Mouse (Mus musculus): ENCODE results near the gene Mapk6. TPM values are rescaled to one million over a fixed set of nuclear protein-coding genes. Genes with fewer than 3 reads are reported as not detected.

The Mapk6 gene
- total RNA-seq, 2 experiments from 2014 or later, result 26.4 to 29.6 TPM

DNA sequence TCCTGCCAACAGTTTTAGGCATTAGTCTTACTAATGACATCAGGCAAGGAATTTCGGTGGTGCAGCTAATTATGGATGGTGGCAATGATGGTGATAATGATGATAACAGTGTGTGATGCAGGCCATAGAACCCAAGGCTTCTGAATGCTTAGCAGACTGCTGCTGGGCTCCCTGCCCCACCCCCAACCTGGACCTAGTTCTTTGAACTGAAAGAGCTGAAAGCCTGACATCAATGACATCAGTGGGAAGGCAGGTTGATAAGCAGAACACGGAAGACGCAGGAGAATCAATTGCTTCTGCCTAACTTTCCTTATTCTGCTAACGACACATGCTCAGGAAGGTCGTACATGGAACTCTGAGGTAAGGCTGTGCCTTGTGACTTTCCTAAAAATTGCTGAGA is 3.4 kb upstream of the Mapk6 start:
- Histone ChIP-seq H3K27ac (no peak overlapping the region), H3K4me3 (no peak overlapping the region)
- intact Hi-C loops (cut with DNase I), result no loop called here
- DNase-seq, result no peak
- no peak for TF ChIP-seq CTCF (IDR thresholded peaks at IDR 0.05)

DNA sequence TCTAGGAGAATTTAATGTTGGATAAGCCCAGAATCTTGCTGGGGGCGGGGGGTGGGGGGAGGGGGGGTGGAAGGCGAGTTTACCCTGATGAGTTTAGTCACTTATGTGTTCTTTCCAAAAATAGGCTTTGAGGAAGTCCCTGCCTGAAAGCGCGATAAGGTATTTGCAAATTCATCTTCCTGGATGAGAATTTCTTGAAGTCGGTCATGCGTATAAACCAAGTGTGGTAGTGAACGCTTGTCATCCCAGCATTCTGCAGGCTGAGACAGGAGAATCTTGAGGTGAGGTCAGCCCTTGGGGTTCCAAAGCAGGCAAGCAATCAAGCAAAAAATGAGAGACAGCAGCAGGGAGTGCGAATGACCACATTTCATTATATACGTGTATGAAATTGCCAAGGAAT is 1.8 kb upstream of the Mapk6 start:
- no peak overlapping the region for H3K4me3 ChIP-seq
- intact Hi-C loops (cut with DNase I), result loop anchor here (2.0 kb wide), 1 partner anchor 23 kb away; no protein-coding TSS in a partner anchor
- DNase-seq, result no peak
- no peak for TF ChIP-seq CTCF (IDR thresholded peaks at IDR 0.05)
- H3K27ac ChIP-seq, result no peak overlapping the region

DNA sequence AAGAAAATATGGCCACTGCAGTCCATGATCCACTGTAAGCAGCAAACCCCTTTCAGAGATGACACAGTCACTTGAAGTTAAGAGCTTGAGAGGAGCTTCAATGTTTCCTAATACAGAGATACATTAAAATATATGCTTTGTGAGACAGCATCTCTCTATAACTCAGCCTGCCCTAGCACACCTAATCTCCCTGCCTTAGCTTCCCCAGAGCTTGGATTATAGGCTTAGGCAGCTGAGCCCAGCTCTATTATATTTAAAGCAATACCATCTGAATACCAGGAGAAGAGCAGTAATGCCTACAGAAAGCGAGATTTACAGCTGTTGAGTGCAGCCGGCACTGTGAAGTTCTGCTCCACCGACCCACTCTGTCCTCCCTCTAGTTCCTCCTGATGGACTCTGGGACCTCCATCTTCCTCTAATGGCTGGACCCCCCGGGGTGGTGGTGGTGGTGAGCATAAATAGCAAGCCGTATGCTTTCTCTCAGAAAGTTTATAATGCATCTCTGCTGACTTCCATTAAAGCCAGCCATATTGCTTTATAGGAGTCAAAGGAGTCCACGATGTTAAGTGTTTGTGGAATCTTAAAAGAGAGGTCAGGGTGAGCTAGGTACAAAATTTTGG is 1.2 kb upstream of the Mapk6 start:
- Histone ChIP-seq H3K4me3 (peak overlapping the region; percentile 96; the same call in 1 of the 2 replicates), H3K27ac (peak overlapping the region; percentile 99)
- no peak for DNase-seq
- intact Hi-C loops (cut with DNase I), result loop anchor here (2.0 kb wide), 1 partner anchor 24 kb away; no protein-coding TSS in a partner anchor
- no peak for TF ChIP-seq CTCF (IDR thresholded peaks at IDR 0.05)

DNA sequence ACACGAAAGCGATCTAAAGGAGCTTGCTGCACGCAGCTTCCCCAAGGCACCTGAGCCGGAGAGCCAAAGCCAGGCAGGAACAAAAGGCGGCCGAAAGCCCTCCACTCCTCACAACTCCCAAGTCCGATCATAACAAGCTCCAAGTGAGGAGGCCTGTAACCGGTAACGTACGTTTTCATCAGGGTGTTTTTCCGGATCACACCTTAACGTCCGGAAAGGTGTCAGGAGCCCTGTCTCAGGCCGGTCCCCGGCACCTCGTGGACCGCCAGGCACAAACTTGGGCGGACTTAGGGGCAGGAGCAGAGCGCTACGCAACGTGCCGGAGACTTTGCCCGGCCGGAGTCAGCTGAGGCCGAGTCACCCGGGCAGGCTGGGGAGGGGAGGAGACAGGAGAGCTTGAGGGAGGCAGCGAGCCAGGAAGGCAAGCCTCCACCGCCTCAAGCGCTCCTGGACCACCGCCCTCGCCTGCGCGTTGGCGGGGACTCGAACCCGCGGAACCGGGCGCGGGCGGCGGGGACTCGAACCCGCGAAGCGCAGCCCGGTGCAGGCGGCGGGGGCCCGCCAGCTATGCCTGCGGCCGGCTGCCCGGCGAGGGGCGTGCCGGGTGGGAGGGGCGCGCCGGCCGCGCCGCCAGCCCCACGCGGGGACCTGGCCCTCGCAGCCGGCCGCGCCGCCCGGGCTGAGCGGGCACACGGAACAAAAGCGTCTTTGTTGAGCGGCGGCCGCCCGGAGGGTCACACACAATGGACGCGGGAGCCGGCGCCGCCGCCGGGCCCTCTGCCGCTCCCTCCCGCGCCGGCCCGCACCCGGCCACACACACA is 564 bp downstream of the Mapk6 start:
- peak overlapping the region; percentile 96 for H3K4me3 ChIP-seq
- DNase-seq, result peak; percentile 91
- no peak for TF ChIP-seq CTCF (IDR thresholded peaks at IDR 0.05)
- intact Hi-C loops (cut with DNase I), result no loop called here
- H3K27ac ChIP-seq, result peak overlapping the region; percentile 99

DNA sequence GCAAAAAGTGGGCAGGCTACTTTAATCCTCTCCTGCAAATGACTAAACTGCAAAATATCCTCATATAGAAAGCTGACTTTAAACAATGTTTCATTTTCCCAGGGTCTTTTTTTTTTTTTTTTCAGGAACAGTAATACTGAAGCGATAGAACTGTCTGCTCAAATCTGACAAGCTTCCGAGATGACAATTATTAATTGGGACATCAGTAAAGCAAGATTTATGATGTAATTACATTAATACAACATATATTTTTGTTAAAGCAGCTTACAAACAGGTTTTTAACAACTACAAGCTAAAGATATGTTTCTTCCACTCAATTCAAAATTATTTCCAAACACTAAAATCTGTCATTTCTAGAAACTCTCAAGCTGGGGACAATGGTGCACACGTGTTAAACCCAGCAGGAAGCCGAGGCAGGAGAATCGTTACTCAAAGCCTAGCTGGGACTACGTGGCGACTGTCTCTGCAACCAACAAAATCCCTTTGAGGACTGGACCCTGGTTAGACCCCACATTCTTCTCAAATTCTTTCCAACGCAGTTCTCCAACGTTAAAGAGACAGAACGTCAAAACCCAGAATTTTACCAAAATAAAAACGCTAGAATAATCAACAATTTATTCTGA is 1.5 kb downstream of the Mapk6 start:
- no peak for DNase-seq
- Histone ChIP-seq H3K27ac (peak overlapping the region; percentile 99), H3K4me3 (peak overlapping the region; percentile 96)
- intact Hi-C loops (cut with DNase I), result no loop called here
- TF ChIP-seq CTCF (IDR thresholded peaks at IDR 0.05), result no peak

DNA sequence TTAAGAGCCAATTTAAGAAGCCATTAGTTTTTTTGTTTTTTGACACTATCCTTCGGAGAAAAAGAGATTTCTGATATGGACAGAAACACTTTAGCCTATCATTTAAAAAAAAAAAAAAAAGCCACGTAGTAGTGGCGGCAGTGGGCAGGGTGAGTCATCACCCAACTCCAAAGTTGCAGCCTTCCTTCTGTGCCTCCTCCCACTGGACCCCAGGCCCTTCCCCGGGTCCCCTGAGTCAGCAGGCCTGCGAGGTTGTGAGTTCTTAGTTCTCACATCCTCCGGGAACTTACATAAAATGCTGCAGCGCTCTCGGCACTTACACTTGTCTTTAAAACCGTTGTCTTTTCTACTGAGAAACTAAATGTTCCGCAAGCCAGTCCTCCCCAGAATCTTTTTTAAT is 2.0 kb downstream of the Mapk6 start:
- Histone ChIP-seq H3K4me3 (peak overlapping the region; percentile 96), H3K27ac (peak overlapping the region; percentile 99)
- peak; percentile 62 for DNase-seq
- TF ChIP-seq CTCF (IDR thresholded peaks at IDR 0.05), result no peak
- intact Hi-C loops (cut with DNase I), result no loop called here

DNA sequence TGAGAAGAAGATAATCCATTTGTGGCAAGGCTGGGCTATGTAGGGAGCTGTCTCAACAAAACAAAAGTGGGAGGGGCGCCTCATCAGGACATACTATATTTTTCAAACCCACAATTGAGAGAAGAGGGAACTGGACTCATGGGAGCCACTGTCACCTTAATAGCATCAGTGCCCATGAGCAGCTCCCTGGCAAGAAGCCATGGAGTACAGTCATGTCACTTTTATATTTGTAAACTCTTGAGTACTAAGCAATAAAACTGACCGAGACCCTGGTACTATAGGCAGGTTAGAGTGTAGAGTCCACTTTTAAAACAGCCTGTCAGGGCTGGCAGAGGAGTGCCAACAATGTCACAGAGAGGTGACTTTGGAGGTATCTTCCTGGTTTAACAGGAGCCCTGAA is 3.7 kb downstream of the Mapk6 start:
- intact Hi-C loops (cut with DNase I), result no loop called here
- no peak overlapping the region for H3K4me3 ChIP-seq
- peak overlapping the region; percentile 99; the same call in 1 of the 2 replicates for H3K27ac ChIP-seq
- no peak for DNase-seq
- TF ChIP-seq CTCF (IDR thresholded peaks at IDR 0.05), result no peak

DNA sequence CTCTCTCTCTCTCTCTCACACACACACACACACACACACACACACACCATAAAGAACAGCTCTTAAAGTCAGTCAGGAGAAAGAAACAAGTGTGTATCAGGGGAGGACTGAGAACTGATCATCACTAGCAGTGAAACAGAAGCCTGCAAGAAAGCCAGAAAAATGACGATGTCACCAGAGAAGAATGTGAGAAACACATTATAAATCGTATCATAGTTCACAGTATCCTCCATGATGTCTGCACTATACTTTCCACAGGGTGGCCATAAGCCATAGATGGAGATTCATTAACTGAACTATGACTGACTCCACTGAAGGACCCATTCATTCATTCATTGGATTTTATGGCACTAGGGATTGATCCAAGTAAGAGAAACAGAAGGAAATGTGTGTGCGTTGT is 6.3 kb downstream of the Mapk6 start:
- Histone ChIP-seq H3K27ac (no peak overlapping the region), H3K4me3 (no peak overlapping the region)
- DNase-seq, result no peak
- intact Hi-C loops (cut with DNase I), result loop anchor here (5.0 kb wide), 1 partner anchor 34 kb away; no protein-coding TSS in a partner anchor
- no peak for TF ChIP-seq CTCF (IDR thresholded peaks at IDR 0.05)

DNA sequence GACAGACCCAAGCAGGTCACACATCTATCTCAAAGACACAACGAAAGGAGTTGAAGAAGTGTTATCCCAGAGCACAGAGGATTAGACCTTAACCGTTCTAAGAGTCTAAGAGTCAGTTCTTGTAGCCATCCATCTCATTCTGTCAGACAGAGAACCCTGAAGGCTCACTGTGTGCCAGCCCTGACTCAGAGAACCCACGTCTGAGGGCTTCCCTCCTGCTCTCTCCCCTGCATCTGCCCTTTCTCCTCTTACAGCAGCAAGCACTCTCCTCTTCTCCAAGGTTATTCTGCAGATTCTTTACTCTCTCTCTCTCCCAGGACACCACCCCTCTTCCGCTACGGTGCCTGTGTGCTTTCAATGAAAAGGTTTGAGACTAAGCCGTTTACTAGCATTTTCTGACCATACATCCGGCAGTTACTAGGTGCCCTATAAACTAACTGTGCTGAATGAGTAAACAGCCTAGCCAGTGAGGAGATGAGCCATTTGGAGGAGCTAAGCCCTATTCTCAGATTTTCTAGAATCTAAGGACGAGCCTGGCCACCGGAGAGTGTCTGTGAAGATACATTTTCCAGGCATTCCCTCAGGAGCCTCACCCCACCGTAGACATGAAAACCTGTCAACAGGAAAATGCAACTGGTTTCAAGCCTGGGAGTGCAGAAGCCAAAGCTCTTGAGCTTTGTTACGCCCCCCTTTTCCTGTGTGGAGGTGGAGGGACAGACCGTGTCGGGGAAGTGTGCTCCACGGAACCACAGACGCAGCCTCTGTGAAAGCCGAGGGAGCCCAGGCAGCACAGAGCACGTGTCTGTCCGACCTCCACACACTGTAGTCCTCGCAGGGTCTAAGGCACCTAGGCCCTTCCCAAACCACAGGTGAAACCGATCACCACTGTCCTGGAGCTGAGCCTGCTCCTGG is 8.0 kb downstream of the Mapk6 start:
- intact Hi-C loops (cut with DNase I), result loop anchor here (5.0 kb wide), 1 partner anchor 35 kb away; no protein-coding TSS in a partner anchor
- H3K4me3 ChIP-seq, result peak overlapping the region; percentile 16
- peak; percentile 52 for DNase-seq
- peak overlapping the region; percentile 74 for H3K27ac ChIP-seq
- TF ChIP-seq CTCF (IDR thresholded peaks at IDR 0.05), result no peak

DNA sequence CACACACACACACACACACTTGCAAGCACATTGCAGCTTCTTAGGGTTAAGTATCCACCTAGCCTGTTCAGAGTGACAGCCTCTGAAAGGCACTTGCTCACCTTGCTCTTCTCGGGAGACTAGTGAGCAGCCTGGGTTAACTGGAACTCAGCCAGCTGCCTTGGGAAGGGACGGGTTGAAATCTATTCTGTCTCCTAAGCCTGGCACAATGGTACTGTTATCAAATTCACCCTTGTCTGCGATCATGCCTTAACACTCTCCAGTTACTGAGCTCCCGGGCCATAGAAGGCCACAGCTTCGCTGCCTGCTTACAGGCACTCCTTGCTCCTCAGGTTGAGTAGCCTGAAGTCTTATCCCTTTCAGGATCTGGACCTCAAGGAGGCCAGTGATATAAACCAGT is 9.2 kb downstream of the Mapk6 start:
- peak; percentile 38 for DNase-seq
- Histone ChIP-seq H3K27ac (peak overlapping the region; percentile 74), H3K4me3 (no peak overlapping the region)
- intact Hi-C loops (cut with DNase I), result loop anchor here (5.0 kb wide), 1 partner anchor 37 kb away; no protein-coding TSS in a partner anchor
- no peak for TF ChIP-seq CTCF (IDR thresholded peaks at IDR 0.05)

DNA sequence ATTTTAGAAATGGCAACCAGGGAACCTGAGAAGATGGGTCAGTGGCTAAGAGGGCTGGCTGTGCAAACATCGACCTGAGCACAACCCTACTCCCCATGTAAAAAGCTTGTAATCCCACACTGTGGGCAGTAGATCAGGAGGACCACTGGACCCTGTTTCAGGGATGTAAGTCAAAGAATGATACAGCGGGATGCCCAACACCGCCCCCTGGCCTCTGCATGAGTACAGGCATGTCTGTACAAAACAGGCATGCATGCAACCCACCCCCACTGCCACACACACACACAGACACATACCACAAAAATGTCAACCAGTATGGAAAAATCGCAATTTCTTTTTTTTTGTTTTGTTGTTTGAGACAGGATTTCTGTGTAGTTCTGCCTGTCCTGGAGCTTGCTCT is 10.7 kb downstream of the Mapk6 start:
- intact Hi-C loops (cut with DNase I), result no loop called here
- H3K27ac ChIP-seq, result peak overlapping the region; percentile 75
- no peak for TF ChIP-seq CTCF (IDR thresholded peaks at IDR 0.05)
- DNase-seq, result no peak
- no peak overlapping the region for H3K4me3 ChIP-seq

DNA sequence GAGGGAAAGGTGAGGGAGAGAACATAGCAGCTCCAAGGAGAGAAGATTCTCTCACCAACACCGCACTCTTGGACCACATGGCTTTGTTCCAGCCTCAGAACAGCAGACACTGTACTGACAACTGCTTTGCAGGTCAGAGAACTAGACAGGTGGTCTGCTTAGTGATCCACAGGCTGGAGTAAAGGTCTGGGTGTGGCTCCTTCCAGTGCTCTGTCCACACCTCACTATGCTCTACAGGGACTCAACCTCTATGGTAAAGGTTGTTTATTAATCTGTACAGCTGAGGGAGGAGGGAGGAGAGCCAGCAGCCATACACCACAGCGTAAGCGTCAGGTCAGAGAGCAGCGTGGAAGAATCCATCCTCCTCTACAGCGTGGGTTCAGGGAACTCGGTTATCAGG is 13.8 kb downstream of the Mapk6 start:
- no peak overlapping the region for H3K4me3 ChIP-seq
- intact Hi-C loops (cut with DNase I), result no loop called here

More for the DNA sequence above, 13.8 kb downstream of the Mapk6 start:
- TF ChIP-seq CTCF (IDR thresholded peaks at IDR 0.05), result no peak
- H3K27ac ChIP-seq, result no peak overlapping the region
- no peak for DNase-seq
